Mouse (Mus musculus) C2C12 (cell line): ENCODE measurements at regions not wholly inside any gene's neighbourhood (a gene's known extent, or its start where the extent isn't known, plus 50 kb on each side); places are given as distances from the start of the nearest gene placed in this dataset.

Experiments used
- CEBPB ChIP-seq: IDR thresholded peaks from one replicate; pipeline ENCODE4 v1.6.1; 2011; ENCODE audit warnings: low read depth, mild to moderate bottlenecking, control low read depth, moderate library complexity
- CTCF ChIP-seq: IDR thresholded peaks from one replicate; pipeline ENCODE4 v1.5.1; 2011; ENCODE audit not compliant: control insufficient read depth, insufficient read depth, insufficient read length
- MAX ChIP-seq: IDR thresholded peaks from one replicate; pipeline ENCODE4 v1.6.1; 2011; ENCODE audit warnings: mild to moderate bottlenecking, control low read depth
- MYOD1 ChIP-seq: IDR thresholded peaks from one replicate; pipeline ENCODE4 v1.6.1; 2011; ENCODE audit warnings: low read depth; ENCODE audit not compliant: control insufficient read depth, insufficient read length
- MYOG ChIP-seq: IDR thresholded peaks from one replicate; pipeline ENCODE4 v1.6.1; 2011; ENCODE audit not compliant: control insufficient read depth, insufficient read length; ENCODE audit errors: extremely low read depth
- USF1 ChIP-seq: IDR thresholded peaks from one replicate; pipeline ENCODE4 v1.6.1; 2011; ENCODE audit warnings: low read depth, mild to moderate bottlenecking, control low read depth, moderate library complexity

DNA sequence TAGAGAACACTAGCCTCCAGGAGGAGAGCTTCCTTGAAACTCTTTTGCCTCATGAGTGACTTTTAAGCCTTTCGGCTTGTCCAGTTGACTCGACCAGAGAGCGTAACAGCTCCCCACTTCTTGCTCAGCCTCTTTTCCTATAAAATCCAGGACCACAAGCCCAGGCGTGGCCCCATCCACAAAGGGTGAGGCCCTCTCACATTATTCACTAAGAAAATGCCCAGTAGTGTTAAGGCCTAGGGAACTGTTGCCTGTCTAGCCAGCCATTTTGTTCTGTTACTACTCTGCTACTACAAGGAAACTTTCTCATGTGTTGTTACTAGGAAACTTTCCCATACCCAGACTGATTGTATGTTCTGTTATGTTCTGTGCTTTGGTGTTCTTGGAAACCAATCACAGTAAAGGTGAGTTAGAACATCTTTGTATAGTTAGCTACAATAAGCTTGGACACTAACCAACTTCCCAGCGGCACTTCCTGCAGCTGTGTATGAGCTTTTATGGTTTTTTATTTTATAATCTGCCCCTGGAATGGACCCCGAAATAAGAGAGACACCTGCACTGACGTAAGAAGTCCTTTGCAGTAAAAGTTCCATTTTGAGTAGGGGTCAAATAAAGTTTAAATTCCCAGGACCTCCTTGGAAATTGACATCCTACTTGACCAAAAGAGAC is 162.1 kb downstream of the Akr1d1 start:
- no peak for TF ChIP-seq CTCF
- TF ChIP-seq USF1: no peak
- TF ChIP-seq MAX: no peak
- no peak for TF ChIP-seq MYOD1
- TF ChIP-seq CEBPB: no peak
- no peak for TF ChIP-seq MYOG
